Mouse (Mus musculus) erythroid progenitor cell, adult 5-6 weeks (primary cell): ENCODE data around the gene Lyl1. TPM values are rescaled to one million over a fixed set of nuclear protein-coding genes. Genes with fewer than 3 reads are reported as not detected.
A peak's percentile ranks its signal among the peaks of the same experiment; 100 is the strongest.

Source experiments
- ATAC-seq: replicated peaks from 2 replicates; pipeline ENCODE4 v1.8.0; 2016; ENCODE audit warnings: moderate number of reproducible peaks, mild to moderate bottlenecking, moderate TSS enrichment, inconsistent platforms; ENCODE audit not compliant: poor library complexity, low FRiP score, severe bottlenecking
- total RNA-seq, 2 experiments: library from RNA; stranded (forward) in 1 of 2; stranded (reverse) in 1 of 2; fragments of 150-400 nt in 1 of 2; fragments of 186-747, 209-891 nt in 1 of 2; gene quantifications; 2 replicates each; pipeline versions ENCODE4 v1.2.3 to v1.2.4; 2015 to 2017; ENCODE audit warnings: low replicate concordance in 2 of 2

The Lyl1 gene
- total RNA-seq, 2 experiments from 2014 or later: 54.7 to 109 TPM

- ATAC-seq: peak; percentile 48
These were observed 1.4 kb upstream of the Lyl1 start for GRCm38 (mm10) chr8:84699861-84700322.

- no peak for ATAC-seq
These were observed 731 bp upstream of the Lyl1 start for GRCm38 (mm10) chr8:84700526-84700925.

GRCm38 (mm10) chr8:84702561-84702960 lies 1.3 kb downstream of the Lyl1 start:
- no peak for ATAC-seq

DNA sequence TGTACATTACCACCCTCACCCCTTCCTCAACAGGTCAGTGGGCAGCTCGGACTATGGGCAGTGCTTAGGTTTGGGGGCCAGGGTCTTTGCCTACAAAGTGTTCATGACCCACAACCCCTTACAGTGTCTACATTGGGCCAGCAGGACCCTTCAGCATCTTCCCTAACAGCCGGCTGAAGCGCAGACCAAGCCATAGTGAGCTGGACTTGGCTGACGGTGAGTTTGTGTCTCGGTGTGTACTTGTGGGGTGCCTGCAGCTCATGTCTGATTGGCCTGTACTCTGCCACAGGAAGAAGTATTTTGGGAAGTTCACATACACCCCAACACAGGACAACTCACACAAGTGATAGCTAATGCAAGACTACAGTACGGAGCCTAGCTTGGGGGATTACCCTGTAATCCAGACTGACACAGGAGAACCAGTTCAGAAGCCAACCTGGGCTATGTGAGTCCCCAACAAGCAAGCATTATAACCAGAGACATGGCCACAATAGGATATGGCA lies 1.8 kb downstream of the Lyl1 start:
- no peak for ATAC-seq

- ATAC-seq: no peak
These were observed 2.4 kb downstream of the Lyl1 start for GRCm38 (mm10) chr8:84703466-84704249.

DNA sequence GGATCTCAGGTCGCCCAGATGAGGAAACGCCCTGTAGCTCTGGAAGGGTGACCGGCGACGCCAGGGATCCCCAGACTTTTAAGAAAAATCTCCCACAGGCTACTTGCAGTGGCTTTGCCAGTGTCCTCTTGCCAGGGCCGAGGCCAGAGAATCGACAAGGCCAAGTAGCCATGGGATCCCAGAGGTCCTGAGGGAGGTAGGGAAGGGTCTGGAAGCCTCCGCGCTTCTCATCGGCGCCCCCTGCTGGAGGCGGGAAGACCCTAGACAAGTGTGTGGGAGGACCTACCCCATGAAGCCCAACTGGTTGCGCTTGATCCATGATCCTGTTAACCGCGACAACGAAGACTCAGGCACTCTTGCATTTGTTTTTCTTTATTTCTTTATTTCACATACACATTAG lies 3.1 kb downstream of the Lyl1 start:
- peak; percentile 25 for ATAC-seq

GRCm38 (mm10) chr8:84704867-84705831 lies 3.9 kb downstream of the Lyl1 start:
- ATAC-seq: no peak; the same call in 1 of the 2 replicates

- no peak for ATAC-seq
These were observed 4.7 kb downstream of the Lyl1 start for GRCm38 (mm10) chr8:84705960-84706359.

DNA sequence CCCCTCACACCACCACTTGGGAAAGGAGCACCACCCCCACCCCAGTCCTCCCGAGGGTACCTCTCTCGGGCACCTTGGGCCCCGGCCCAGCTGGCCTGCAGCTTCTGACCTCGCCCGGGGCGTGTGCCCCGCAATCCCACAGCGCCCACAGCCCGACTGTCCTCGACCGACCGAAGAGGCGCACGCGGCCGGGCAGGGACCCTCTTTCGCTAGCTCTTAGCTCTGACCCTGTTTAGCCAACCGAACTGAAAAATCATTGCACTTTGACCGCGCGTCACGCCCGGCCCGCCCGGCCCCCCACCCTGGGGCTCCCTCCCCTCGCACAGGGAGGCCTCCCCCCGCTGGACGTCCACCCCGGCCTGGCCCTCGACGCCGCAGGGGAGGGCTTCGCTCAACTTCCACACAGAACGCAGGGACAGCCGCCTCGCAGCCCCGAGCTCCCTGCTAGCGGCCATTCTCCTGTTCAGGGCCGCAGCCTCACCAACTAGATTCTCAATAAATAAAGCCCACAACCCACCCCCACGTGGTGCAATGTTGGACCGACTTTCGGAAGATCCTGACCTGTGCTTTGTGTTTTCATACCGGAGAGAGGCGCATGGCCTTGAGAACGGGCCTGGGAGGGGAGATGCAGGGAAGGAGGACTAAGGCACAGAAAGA lies 5.5 kb downstream of the Lyl1 start:
- no peak for ATAC-seq

DNA sequence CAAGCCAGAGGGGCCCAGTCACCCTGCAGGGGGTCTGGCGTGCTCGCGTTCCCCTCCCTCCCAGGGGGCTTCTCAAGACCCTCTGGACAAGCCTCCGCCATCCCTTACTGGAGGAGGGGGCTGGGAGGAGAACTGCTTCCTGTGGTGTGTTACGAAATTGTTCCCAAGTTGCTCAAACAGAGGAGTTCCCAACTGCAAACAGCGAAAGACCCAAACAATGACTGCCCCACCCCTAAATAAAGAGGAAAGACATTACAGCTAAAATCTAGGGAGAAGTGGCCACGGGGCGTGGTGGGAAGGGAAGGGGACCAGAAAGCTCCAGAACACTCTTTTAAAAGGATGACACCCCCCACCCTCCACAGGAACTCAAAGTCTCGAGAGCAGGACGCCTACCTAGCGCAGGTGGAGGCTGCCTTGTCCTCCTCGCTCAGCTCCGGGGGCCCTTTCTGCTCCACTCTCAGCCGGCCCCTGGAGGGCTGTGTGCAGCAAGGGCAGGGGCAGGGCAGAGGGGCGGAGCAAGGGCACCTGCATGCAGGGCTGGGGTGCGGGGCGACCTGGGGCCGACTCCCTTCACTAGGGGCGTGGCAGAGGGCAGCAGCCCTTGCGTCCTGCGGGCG lies 6.1 kb downstream of the Lyl1 start:
- ATAC-seq: no peak

GRCm38 (mm10) chr8:84708071-84708541 lies 6.8 kb downstream of the Lyl1 start:
- no peak for ATAC-seq

DNA sequence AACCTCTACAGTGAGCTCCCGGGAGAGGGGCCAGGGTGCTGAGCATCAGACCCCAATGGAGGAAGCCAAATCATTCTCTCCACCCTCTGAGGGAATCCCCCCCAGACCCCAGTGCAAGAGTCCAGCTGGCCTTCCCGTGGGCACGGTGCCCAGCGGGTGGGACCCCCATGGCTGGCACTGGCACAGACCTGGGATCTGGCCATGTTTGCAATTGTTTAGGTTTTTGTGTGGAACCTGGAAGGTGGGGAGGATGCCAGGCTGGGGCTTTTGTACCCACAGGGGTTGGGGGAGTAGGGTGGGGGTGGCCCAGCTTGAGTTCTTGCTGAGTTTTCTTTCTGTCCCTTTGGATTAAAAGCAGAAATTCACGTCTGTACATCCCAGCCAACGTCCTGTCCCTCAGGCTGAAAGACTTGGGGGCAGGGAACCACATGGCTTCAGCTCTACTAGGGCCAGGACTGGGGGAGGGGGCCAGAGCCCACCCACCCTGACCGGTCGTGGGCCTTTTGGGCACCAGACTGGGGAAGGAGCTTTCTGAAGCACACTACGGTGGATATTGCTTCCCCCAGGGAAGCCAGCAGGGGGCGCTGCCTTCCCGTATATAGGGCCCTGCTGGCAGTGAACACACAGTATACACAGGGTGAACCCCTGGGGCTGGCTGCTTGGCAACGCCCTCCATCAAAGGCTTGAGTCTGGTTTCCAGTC lies 7.7 kb downstream of the Lyl1 start:
- ATAC-seq: peak; percentile 71

GRCm38 (mm10) chr8:84709931-84710330 lies 8.7 kb downstream of the Lyl1 start:
- no peak for ATAC-seq

DNA sequence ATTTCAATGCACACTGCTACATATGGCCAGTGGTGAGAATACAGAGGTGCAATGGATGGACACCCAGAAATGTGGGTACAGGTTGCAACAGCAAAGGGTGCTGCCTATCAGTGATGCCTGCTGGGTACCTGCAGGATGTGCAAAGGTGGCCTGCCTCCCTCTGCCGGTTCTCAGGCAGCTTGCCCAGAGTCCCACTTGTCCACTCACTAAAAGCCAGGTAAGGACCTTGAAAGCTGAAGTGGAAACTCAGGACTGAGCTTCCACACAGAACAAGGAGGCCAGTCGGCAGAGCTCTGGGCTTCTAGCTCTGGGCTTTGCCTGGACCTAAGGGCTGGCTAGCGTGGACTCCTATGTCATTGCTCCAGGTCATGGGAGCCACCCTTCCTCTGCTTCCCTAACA lies 10.1 kb downstream of the Lyl1 start:
- no peak for ATAC-seq

DNA sequence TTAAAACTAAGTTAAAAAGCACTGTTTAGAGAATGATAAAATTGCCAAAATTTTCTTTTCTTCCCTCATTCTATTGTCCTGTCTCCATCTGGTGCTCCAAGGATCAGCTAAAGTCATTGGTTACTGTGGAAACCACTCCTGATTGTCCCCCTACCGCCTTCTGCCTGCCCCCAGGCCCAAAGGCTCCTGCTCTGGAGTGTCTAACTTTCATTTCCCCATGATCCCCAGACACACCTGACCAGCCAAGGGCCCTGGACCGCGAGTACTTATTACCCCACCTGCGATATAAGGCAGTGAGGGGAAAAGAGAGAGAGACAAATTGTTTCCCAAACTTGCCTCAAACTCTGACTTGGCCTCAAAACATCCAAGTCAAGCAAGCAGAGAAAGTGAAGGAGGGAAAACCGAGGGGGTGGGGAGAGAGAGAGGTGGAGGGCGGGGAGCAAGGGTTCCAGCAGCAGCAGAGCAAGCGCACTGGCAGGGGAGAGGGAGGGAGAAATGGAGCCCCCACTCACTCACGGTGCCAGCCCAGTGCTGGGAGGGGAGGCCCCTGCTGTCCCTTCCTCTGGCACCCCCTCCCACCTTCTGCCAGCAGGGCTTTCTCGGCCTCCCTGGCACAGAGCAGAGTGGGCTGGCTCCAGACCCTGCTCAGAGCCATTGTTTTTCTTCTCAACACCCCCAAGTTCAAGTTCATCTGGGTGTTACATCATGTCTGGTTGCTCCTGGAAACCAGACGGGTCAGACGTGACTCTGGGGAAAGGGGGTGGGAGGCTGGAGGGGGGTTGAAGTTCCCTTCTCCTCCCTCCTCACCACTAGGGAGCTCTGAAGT lies 10.9 kb downstream of the Lyl1 start:
- ATAC-seq: no peak

DNA sequence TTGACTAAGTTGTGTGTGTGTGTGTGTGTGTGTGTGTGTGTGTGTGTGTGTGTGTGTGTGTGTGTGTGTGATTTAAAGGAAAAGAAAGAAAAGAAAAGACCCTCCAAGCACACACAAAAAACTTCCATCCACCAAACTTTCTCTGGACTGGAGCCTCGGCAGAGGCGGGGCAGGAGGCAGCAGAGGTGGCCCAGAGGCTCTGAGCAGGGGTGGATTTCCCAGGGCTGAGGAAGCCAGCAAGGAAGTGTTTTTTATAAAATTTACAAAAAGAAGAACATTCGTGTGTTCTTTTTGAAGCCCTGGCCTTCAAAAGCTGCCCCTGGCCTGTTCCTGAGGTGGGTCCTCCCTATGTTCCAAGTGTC lies 11.5 kb downstream of the Lyl1 start:
- no peak for ATAC-seq

DNA sequence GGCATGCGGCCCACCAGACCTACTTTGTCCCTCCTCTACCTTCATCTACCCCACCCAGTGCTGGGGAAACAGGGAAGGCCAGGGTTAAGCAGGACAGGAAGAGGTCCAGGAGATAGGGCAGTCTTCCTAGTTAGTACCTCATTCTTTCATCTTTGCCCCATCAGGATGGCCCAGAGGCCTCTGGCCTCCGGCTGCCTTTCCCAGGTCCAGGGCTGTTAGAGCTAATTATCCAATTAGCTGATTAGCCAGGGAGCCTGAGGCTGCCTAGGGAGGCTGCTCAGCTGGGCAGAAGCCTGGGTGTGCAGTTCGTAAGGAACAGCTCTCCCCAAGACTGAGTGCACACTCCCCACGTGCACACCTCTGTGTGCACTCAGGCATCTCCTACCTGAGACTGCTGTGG lies 12.1 kb downstream of the Lyl1 start:
- ATAC-seq: no peak

DNA sequence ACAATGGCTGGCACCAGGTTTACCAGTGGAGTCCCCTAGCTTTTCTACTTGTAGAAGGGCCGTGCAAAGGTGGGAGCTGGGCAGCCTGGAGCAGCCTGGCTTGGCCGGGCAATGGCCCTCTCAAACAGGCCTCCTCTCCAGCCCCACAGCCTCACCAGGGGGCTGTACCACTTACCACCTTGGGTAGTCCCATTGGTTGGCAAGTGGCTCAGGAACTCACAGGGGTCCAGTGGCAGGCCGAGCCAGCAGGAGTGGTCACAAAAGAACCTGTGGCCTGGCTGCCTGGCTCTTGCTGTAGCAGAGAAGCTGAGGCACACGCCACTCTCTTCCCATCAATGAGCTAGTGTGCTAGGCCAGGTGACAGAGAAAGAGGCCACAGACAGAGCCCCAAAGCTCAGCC lies 12.9 kb downstream of the Lyl1 start:
- ATAC-seq: no peak
